ENCODE assay signal across 8 mouse cellular contexts in genomic region chr9:22132220-22132619, GRCm38 (mm10). TPM values are rescaled to one million over a fixed set of nuclear protein-coding genes. Genes with fewer than 3 reads are reported as not detected.
DNase-seq lines count a peak whose midpoint lies in the region; ATAC-seq and TF ChIP-seq lines count a peak whose summit lies in the region.

No protein-coding gene starts in this region.

- no peak for ATAC-seq in forebrain, embryonic 12.5 days (ENCODE audit: low FRiP score)
- no peak for ATAC-seq in forebrain, embryonic 16.5 days
- no peak for ATAC-seq in midbrain, embryonic 11.5 days (ENCODE audit: low FRiP score)
- no peak for ATAC-seq in midbrain, embryonic 16.5 days

- H3K9ac ChIP-seq in forebrain, embryonic 12.5 days = no peak overlapping the region
- H3K9ac ChIP-seq in forebrain, embryonic 16.5 days (replicated peaks; ENCODE audit: low read depth, low read length) = no peak overlapping the region
- H3K9ac ChIP-seq in midbrain, embryonic 11.5 days (ENCODE audit: low read length) = no peak overlapping the region
- H3K9ac ChIP-seq in midbrain, embryonic 16.5 days (ENCODE audit: low read depth, low read length) = no peak overlapping the region

- H3K9me3 ChIP-seq in forebrain, embryonic 12.5 days = no peaks in the 10 kb centered on the region
- no peaks in the 10 kb centered on the region for H3K9me3 ChIP-seq in forebrain, embryonic 16.5 days (ENCODE audit: control insufficient read depth, low read length)
- no peaks in the 10 kb centered on the region for H3K9me3 ChIP-seq in midbrain, embryonic 11.5 days (ENCODE audit: control insufficient read depth, low read length)
- H3K9me3 ChIP-seq in midbrain, embryonic 16.5 days (replicated peaks; ENCODE audit: control insufficient read depth, low read length, poor library complexity, severe bottlenecking) = no peaks in the 10 kb centered on the region
- H3K9me3 ChIP-seq in limb, embryonic 10.5 days (replicated peaks) = no peaks in the 10 kb centered on the region

- TF ChIP-seq POLR2A in small intestine, adult 2 months (IDR thresholded peaks at IDR 0.05; ENCODE audit: low read depth, low read length) = no peak

- H3K4me3 ChIP-seq in forebrain, embryonic 12.5 days (replicated peaks) = no peak overlapping the region
- H3K4me3 ChIP-seq in forebrain, embryonic 16.5 days (replicated peaks; ENCODE audit: low read length) = no peak overlapping the region
- no peak overlapping the region for H3K4me3 ChIP-seq in midbrain, embryonic 11.5 days (ENCODE audit: low read depth, low read length)
- no peak overlapping the region for H3K4me3 ChIP-seq in midbrain, embryonic 16.5 days (ENCODE audit: low read depth, low read length)
- H3K4me3 ChIP-seq in limb, embryonic 10.5 days = peak overlapping the region; percentile 48
- H3K4me3 ChIP-seq in small intestine, adult 2 months (ENCODE audit: low read depth, low read length) = peak overlapping the region; percentile 70

- DNase-seq in midbrain, embryonic 11.5 days (ENCODE audit: low spot score, missing footprints) = peak; percentile 47
- no peak for DNase-seq in limb, embryonic 10.5 days (ENCODE audit: low spot score)
- DNase-seq in adrenal gland, adult (ENCODE audit: inconsistent age in 2 of 2, low spot score in 1 of 2) = no peak
- no peak for DNase-seq in retina, embryonic 14.5 days (ENCODE audit: low spot score)

- H3K4me2 ChIP-seq in forebrain, embryonic 12.5 days = peak overlapping the region; percentile 45
- H3K4me2 ChIP-seq in forebrain, embryonic 16.5 days (ENCODE audit: low read length) = no peak overlapping the region
- no peak overlapping the region for H3K4me2 ChIP-seq in midbrain, embryonic 11.5 days
- H3K4me2 ChIP-seq in midbrain, embryonic 16.5 days (ENCODE audit: low read length) = no peak overlapping the region; the same call in 1 of the 2 replicates

- WGBS in forebrain, embryonic 12.5 days = 50% methylated on average over 11 of the region's 11 CpGs
- WGBS in forebrain, embryonic 16.5 days = 63% methylated on average over 11 of the region's 11 CpGs
- WGBS in midbrain, embryonic 11.5 days = 50% methylated on average over 11 of the region's 11 CpGs
- WGBS in midbrain, embryonic 16.5 days = 58% methylated on average over 11 of the region's 11 CpGs
- WGBS in limb, embryonic 10.5 days = 37% methylated on average over 11 of the region's 11 CpGs
- 45% methylated on average over 11 of the region's 11 CpGs for WGBS in small intestine, adult 2 months

- H3K36me3 ChIP-seq in forebrain, embryonic 12.5 days (replicated peaks) = no peaks in the 10 kb centered on the region
- H3K36me3 ChIP-seq in forebrain, embryonic 16.5 days (ENCODE audit: control insufficient read depth, insufficient read depth) = no peaks in the 10 kb centered on the region
- no peaks in the 10 kb centered on the region for H3K36me3 ChIP-seq in midbrain, embryonic 11.5 days (ENCODE audit: control insufficient read depth, insufficient read depth, low read length)
- H3K36me3 ChIP-seq in midbrain, embryonic 16.5 days (ENCODE audit: control insufficient read depth, insufficient read depth, low read length) = no peaks in the 10 kb centered on the region
- no peaks in the 10 kb centered on the region for H3K36me3 ChIP-seq in limb, embryonic 10.5 days
- peaks cover 8% of the 10 kb centered on the region for H3K36me3 ChIP-seq in small intestine, adult 2 months (ENCODE audit: control insufficient read depth, insufficient read depth, low read length)

- peaks cover 52% of the 10 kb centered on the region for H3K27me3 ChIP-seq in forebrain, embryonic 12.5 days
- H3K27me3 ChIP-seq in forebrain, embryonic 16.5 days (replicated peaks; ENCODE audit: control insufficient read depth, insufficient read depth, low read length) = peaks cover 14% of the 10 kb centered on the region
- H3K27me3 ChIP-seq in midbrain, embryonic 11.5 days (ENCODE audit: control insufficient read depth, insufficient read depth, low read length) = peaks cover 15% of the 10 kb centered on the region
- H3K27me3 ChIP-seq in midbrain, embryonic 16.5 days (ENCODE audit: control insufficient read depth, insufficient read depth, low read depth, low read length) = peaks cover 20% of the 10 kb centered on the region
- peaks cover 49% of the 10 kb centered on the region for H3K27me3 ChIP-seq in limb, embryonic 10.5 days (ENCODE audit: low read depth, poor library complexity, severe bottlenecking)
- H3K27me3 ChIP-seq in small intestine, adult 2 months (ENCODE audit: control insufficient read depth, insufficient read depth, low read length) = no peaks in the 10 kb centered on the region

- no peak overlapping the region for H3K27ac ChIP-seq in forebrain, embryonic 12.5 days
- H3K27ac ChIP-seq in forebrain, embryonic 16.5 days (ENCODE audit: low read length) = no peak overlapping the region
- H3K27ac ChIP-seq in midbrain, embryonic 11.5 days (ENCODE audit: low read depth, low read length) = no peak overlapping the region
- no peak overlapping the region for H3K27ac ChIP-seq in midbrain, embryonic 16.5 days (ENCODE audit: low read length)
- no peak overlapping the region; the same call in 1 of the 2 replicates for H3K27ac ChIP-seq in limb, embryonic 10.5 days
- no peak overlapping the region for H3K27ac ChIP-seq in small intestine, adult 2 months (ENCODE audit: insufficient read depth, low read depth, low read length)

- TF ChIP-seq CTCF in small intestine, adult 2 months (IDR thresholded peaks at IDR 0.05; ENCODE audit: extremely low read depth, insufficient read length, insufficient replicate concordance, low read depth, low read length) = no peak

- peaks cover 17% of the 10 kb centered on the region; the same call in 1 of the 2 replicates for H3K4me1 ChIP-seq in forebrain, embryonic 12.5 days
- peaks cover 5% of the 10 kb centered on the region; the same call in 1 of the 2 replicates for H3K4me1 ChIP-seq in forebrain, embryonic 16.5 days (replicated peaks; ENCODE audit: control insufficient read depth, insufficient read depth, low read length)
- H3K4me1 ChIP-seq in midbrain, embryonic 11.5 days (ENCODE audit: control insufficient read depth, insufficient read depth, low read length) = peaks cover 4% of the 10 kb centered on the region; the same call in 1 of the 2 replicates
- H3K4me1 ChIP-seq in midbrain, embryonic 16.5 days (ENCODE audit: control insufficient read depth, insufficient read depth, low read length) = peaks cover 4% of the 10 kb centered on the region; the same call in 1 of the 2 replicates
- peaks cover 28% of the 10 kb centered on the region for H3K4me1 ChIP-seq in limb, embryonic 10.5 days
- peaks cover 27% of the 10 kb centered on the region for H3K4me1 ChIP-seq in small intestine, adult 2 months (ENCODE audit: control insufficient read depth, insufficient read depth, insufficient read length, low read length)

RNA-seq across cellular contexts. Expression of gene Acp5, which starts 3.3 kb away (rescaled TPM):
- polyA plus RNA-seq in forebrain, embryonic 12.5 days (2016; fragmentation: Nextera tagmentation; extraction: Ambion mirVana) = 3.6 and 6.6 TPM in 2 replicates
- 0.42 TPM in 1 of 2 replicates, not detected in the other for polyA plus RNA-seq in forebrain, embryonic 16.5 days (2015; fragmentation: Nextera tagmentation; extraction: Ambion mirVana)
- 15.4 and 19.7 TPM in 2 replicates for polyA plus RNA-seq in midbrain, embryonic 11.5 days (2014; fragmentation: Nextera tagmentation; extraction: Ambion mirVana)
- polyA plus RNA-seq in midbrain, embryonic 16.5 days (2015; fragmentation: Nextera tagmentation; extraction: Ambion mirVana) = 0.35 and 4.1 TPM in 2 replicates
- 16.7 and 22.9 TPM in 2 replicates for polyA plus RNA-seq in limb, embryonic 10.5 days (2016; fragmentation: Nextera tagmentation; extraction: Ambion mirVana)
- polyA plus RNA-seq in small intestine, adult 2 months (2012; rRNA removed) = 128 and 203 TPM in 2 replicates

RNA-seq across cellular contexts. Expression of gene Elof1, which starts 15.2 kb away (rescaled TPM):
- polyA plus RNA-seq in forebrain, embryonic 12.5 days (2016; fragmentation: Nextera tagmentation; extraction: Ambion mirVana) = 178 and 186 TPM in 2 replicates
- 147 and 168 TPM in 2 replicates for polyA plus RNA-seq in forebrain, embryonic 16.5 days (2015; fragmentation: Nextera tagmentation; extraction: Ambion mirVana)
- 208 and 225 TPM in 2 replicates for polyA plus RNA-seq in midbrain, embryonic 11.5 days (2014; fragmentation: Nextera tagmentation; extraction: Ambion mirVana)
- 170 and 188 TPM in 2 replicates for polyA plus RNA-seq in midbrain, embryonic 16.5 days (2015; fragmentation: Nextera tagmentation; extraction: Ambion mirVana)
- 233 and 257 TPM in 2 replicates for polyA plus RNA-seq in limb, embryonic 10.5 days (2016; fragmentation: Nextera tagmentation; extraction: Ambion mirVana)
- polyA plus RNA-seq in small intestine, adult 2 months (2012; rRNA removed) = 108 and 120 TPM in 2 replicates

RNA-seq across cellular contexts. Expression of gene Pigyl, which starts 24.4 kb away (rescaled TPM):
- 63.2 and 65.8 TPM in 2 replicates for polyA plus RNA-seq in forebrain, embryonic 12.5 days (2016; fragmentation: Nextera tagmentation; extraction: Ambion mirVana)
- polyA plus RNA-seq in forebrain, embryonic 16.5 days (2015; fragmentation: Nextera tagmentation; extraction: Ambion mirVana) = 72.5 and 78.8 TPM in 2 replicates
- polyA plus RNA-seq in midbrain, embryonic 11.5 days (2014; fragmentation: Nextera tagmentation; extraction: Ambion mirVana) = 63.9 and 66.6 TPM in 2 replicates
- polyA plus RNA-seq in midbrain, embryonic 16.5 days (2015; fragmentation: Nextera tagmentation; extraction: Ambion mirVana) = 86.8 and 96.6 TPM in 2 replicates
- 47.1 and 47.3 TPM in 2 replicates for polyA plus RNA-seq in limb, embryonic 10.5 days (2016; fragmentation: Nextera tagmentation; extraction: Ambion mirVana)
- polyA plus RNA-seq in small intestine, adult 2 months (2012; rRNA removed) = 35.4 and 43.1 TPM in 2 replicates

RNA-seq across cellular contexts. Expression of gene Cnn1, which starts 33.2 kb away (rescaled TPM):
- polyA plus RNA-seq in forebrain, embryonic 12.5 days (2016; fragmentation: Nextera tagmentation; extraction: Ambion mirVana) = 2.3 and 3.9 TPM in 2 replicates
- polyA plus RNA-seq in forebrain, embryonic 16.5 days (2015; fragmentation: Nextera tagmentation; extraction: Ambion mirVana) = 0.60 and 0.78 TPM in 2 replicates
- 1.3 and 1.6 TPM in 2 replicates for polyA plus RNA-seq in midbrain, embryonic 11.5 days (2014; fragmentation: Nextera tagmentation; extraction: Ambion mirVana)
- 0.67 and 0.88 TPM in 2 replicates for polyA plus RNA-seq in midbrain, embryonic 16.5 days (2015; fragmentation: Nextera tagmentation; extraction: Ambion mirVana)
- 0.89 and 2.4 TPM in 2 replicates for polyA plus RNA-seq in limb, embryonic 10.5 days (2016; fragmentation: Nextera tagmentation; extraction: Ambion mirVana)
- 166 and 227 TPM in 2 replicates for polyA plus RNA-seq in small intestine, adult 2 months (2012; rRNA removed)

RNA-seq across cellular contexts. Expression of gene Ecsit, which starts 47.0 kb away (rescaled TPM):
- polyA plus RNA-seq in forebrain, embryonic 12.5 days (2016; fragmentation: Nextera tagmentation; extraction: Ambion mirVana) = 35.0 and 39.0 TPM in 2 replicates
- polyA plus RNA-seq in forebrain, embryonic 16.5 days (2015; fragmentation: Nextera tagmentation; extraction: Ambion mirVana) = 62.5 and 67.4 TPM in 2 replicates
- polyA plus RNA-seq in midbrain, embryonic 11.5 days (2014; fragmentation: Nextera tagmentation; extraction: Ambion mirVana) = 31.2 and 31.5 TPM in 2 replicates
- polyA plus RNA-seq in midbrain, embryonic 16.5 days (2015; fragmentation: Nextera tagmentation; extraction: Ambion mirVana) = 54.8 and 57.4 TPM in 2 replicates
- 38.9 and 46.4 TPM in 2 replicates for polyA plus RNA-seq in limb, embryonic 10.5 days (2016; fragmentation: Nextera tagmentation; extraction: Ambion mirVana)
- polyA plus RNA-seq in small intestine, adult 2 months (2012; rRNA removed) = 26.8 and 35.7 TPM in 2 replicates

Comparison
In these comparisons a context has a peak if more than half of its experiments do, and no peak if none do; other contexts are left out.
1. H3K4me3 ChIP-seq: peak in limb, embryonic 10.5 days (single experiment) and small intestine, adult 2 months (single experiment); none in forebrain, embryonic 12.5 days (single experiment), forebrain, embryonic 16.5 days (single experiment), midbrain, embryonic 11.5 days (single experiment) and midbrain, embryonic 16.5 days (single experiment).